Mouse (Mus musculus) G1E-ER4 (cell line): ENCODE results near the gene B3gat1. TPM values are rescaled to one million over a fixed set of nuclear protein-coding genes. Genes with fewer than 3 reads are reported as not detected.

Experiments used
- GATA1 ChIP-seq: IDR thresholded peaks from one replicate; pipeline ENCODE4 v1.8.0; 2012; ENCODE audit warnings: low read length, inconsistent platforms
- polyA plus RNA-seq: library from polyadenylated mRNA; stranded (reverse); fragments of >175 nt; gene quantifications from 2 replicates; pipeline ENCODE4 v1.2.3, GENCODE M21; 2012

The B3gat1 gene
- polyA plus RNA-seq, result not detected in 2 replicates

GRCm38 (mm10) chr9:26733206-26733891 lies at the start of gene B3gat1:
Gene B3gat1, plus strand, starts transcription at chr9:26733728.
- no peak for TF ChIP-seq GATA1

- no peak for TF ChIP-seq GATA1
Observed at GRCm38 (mm10) chr9:26689171-26689570, 44.4 kb upstream of the B3gat1 start.

GRCm38 (mm10) chr9:26689956-26690698 lies 43.4 kb upstream of the B3gat1 start:
- TF ChIP-seq GATA1, result no peak

GRCm38 (mm10) chr9:26692641-26693040 lies 40.9 kb upstream of the B3gat1 start:
- no peak for TF ChIP-seq GATA1

GRCm38 (mm10) chr9:26694656-26695055 lies 38.9 kb upstream of the B3gat1 start:
- no peak for TF ChIP-seq GATA1

GRCm38 (mm10) chr9:26695178-26695577 lies 38.4 kb upstream of the B3gat1 start:
- no peak for TF ChIP-seq GATA1

- no peak for TF ChIP-seq GATA1
Observed at GRCm38 (mm10) chr9:26698286-26698685, 35.2 kb upstream of the B3gat1 start.

GRCm38 (mm10) chr9:26700329-26700728 lies 33.2 kb upstream of the B3gat1 start:
- TF ChIP-seq GATA1, result no peak

- TF ChIP-seq GATA1, result no peak
Observed at GRCm38 (mm10) chr9:26718388-26718787, 15.1 kb upstream of the B3gat1 start.

- TF ChIP-seq GATA1, result no peak
Observed at GRCm38 (mm10) chr9:26721771-26722170, 11.8 kb upstream of the B3gat1 start.

GRCm38 (mm10) chr9:26725709-26726108 lies 7.8 kb upstream of the B3gat1 start:
- TF ChIP-seq GATA1, result no peak

- TF ChIP-seq GATA1, result no peak
Observed at GRCm38 (mm10) chr9:26727445-26727844, 6.1 kb upstream of the B3gat1 start.

GRCm38 (mm10) chr9:26728556-26728955 lies 5.0 kb upstream of the B3gat1 start:
- no peak for TF ChIP-seq GATA1

- no peak for TF ChIP-seq GATA1
Observed at GRCm38 (mm10) chr9:26733986-26734385, 458 bp downstream of the B3gat1 start.

- TF ChIP-seq GATA1, result no peak
Observed at GRCm38 (mm10) chr9:26737116-26737515, 3.6 kb downstream of the B3gat1 start.

GRCm38 (mm10) chr9:26742817-26743216 lies 9.3 kb downstream of the B3gat1 start:
- no peak for TF ChIP-seq GATA1

- no peak for TF ChIP-seq GATA1
Observed at GRCm38 (mm10) chr9:26747121-26747520, 13.6 kb downstream of the B3gat1 start.
